Comparison of ENCODE assay signal across 21 mouse cellular contexts in genomic region chr9:33850993-33851392, GRCm38 (mm10).
DNase-seq lines count a peak whose midpoint lies in the region; ATAC-seq and TF ChIP-seq lines count a peak whose summit lies in the region.
"Had no signal": no experiment of that assay in that cellular context is flagged by ENCODE, and none has a peak within 500 bp of the region (broad histone marks: within the 10 kb centered on the region; RNA-seq: fewer than 3 reads in every experiment).

No protein-coding gene starts in this region.

- no peak overlapping the region for H3K4me3 ChIP-seq in embryonic facial prominence, embryonic 14.5 days (ENCODE audit: low read depth, low read length)
- H3K4me3 ChIP-seq in embryonic facial prominence, embryonic 10.5 days, result no peak overlapping the region
- no peak overlapping the region for H3K4me3 ChIP-seq in hindbrain, postnatal 0 days (ENCODE audit: low read length)
- no peak overlapping the region for H3K4me3 ChIP-seq in hindbrain, embryonic 11.5 days (ENCODE audit: low read depth, low read length)
- H3K4me3 ChIP-seq in lung, embryonic 16.5 days (ENCODE audit: low read length), result no peak overlapping the region
- H3K4me3 ChIP-seq: erythroblast, embryonic 14.5 days; forebrain, embryonic 15.5 days; hindbrain, embryonic 10.5 days; layer of hippocampus, adult 2 months; midbrain, embryonic 12.5 days; neural tube, embryonic 12.5 days had no signal

- no peaks in the 10 kb centered on the region for H3K27me3 ChIP-seq in embryonic facial prominence, embryonic 14.5 days (replicated peaks; ENCODE audit: control insufficient read depth, insufficient read depth, low read length)
- H3K27me3 ChIP-seq in embryonic facial prominence, embryonic 10.5 days (replicated peaks; ENCODE audit: low read depth, poor library complexity, severe bottlenecking), result no peaks in the 10 kb centered on the region
- no peaks in the 10 kb centered on the region for H3K27me3 ChIP-seq in hindbrain, postnatal 0 days (ENCODE audit: insufficient read depth, low read length)
- no peaks in the 10 kb centered on the region for H3K27me3 ChIP-seq in hindbrain, embryonic 11.5 days (ENCODE audit: control insufficient read depth, insufficient read depth, low read length)
- peaks cover 7% of the 10 kb centered on the region for H3K27me3 ChIP-seq in lung, embryonic 16.5 days (ENCODE audit: control insufficient read depth, insufficient read depth, low read depth, low read length)
- H3K27me3 ChIP-seq: forebrain, embryonic 15.5 days; midbrain, embryonic 12.5 days; neural tube, embryonic 12.5 days had no signal

- H3K27ac ChIP-seq in embryonic facial prominence, embryonic 14.5 days (replicated peaks; ENCODE audit: low read depth, low read length), result no peak overlapping the region
- no peak overlapping the region for H3K27ac ChIP-seq in embryonic facial prominence, embryonic 10.5 days (replicated peaks)
- H3K27ac ChIP-seq in hindbrain, postnatal 0 days, result no peak overlapping the region
- H3K27ac ChIP-seq in hindbrain, embryonic 11.5 days (ENCODE audit: low read depth, low read length), result no peak overlapping the region
- H3K27ac ChIP-seq in lung, embryonic 16.5 days (ENCODE audit: low read length), result no peak overlapping the region
- H3K27ac ChIP-seq: forebrain, embryonic 15.5 days; hindbrain, embryonic 10.5 days; layer of hippocampus, adult 2 months; liver, embryonic 14.5 days; midbrain, embryonic 12.5 days; neural tube, embryonic 12.5 days had no signal

- no peak overlapping the region for H3K4me2 ChIP-seq in embryonic facial prominence, embryonic 14.5 days (ENCODE audit: low read depth, low read length)
- H3K4me2 ChIP-seq in hindbrain, postnatal 0 days (ENCODE audit: low read depth, low read length), result no peak overlapping the region
- H3K4me2 ChIP-seq in hindbrain, embryonic 11.5 days (replicated peaks; ENCODE audit: low read depth, low read length), result no peak overlapping the region
- H3K4me2 ChIP-seq in lung, embryonic 16.5 days (ENCODE audit: low read depth, low read length), result no peak overlapping the region
- H3K4me2 ChIP-seq: forebrain, embryonic 15.5 days; midbrain, embryonic 12.5 days; neural tube, embryonic 12.5 days had no signal

- no peak overlapping the region for H3K9ac ChIP-seq in embryonic facial prominence, embryonic 14.5 days (ENCODE audit: low read depth, low read length)
- H3K9ac ChIP-seq in hindbrain, postnatal 0 days (replicated peaks; ENCODE audit: low read length), result no peak overlapping the region
- no peak overlapping the region for H3K9ac ChIP-seq in hindbrain, embryonic 11.5 days (ENCODE audit: low read depth, low read length)
- no peak overlapping the region for H3K9ac ChIP-seq in lung, embryonic 16.5 days (ENCODE audit: low read length)
- H3K9ac ChIP-seq: forebrain, embryonic 15.5 days; liver, embryonic 14.5 days; midbrain, embryonic 12.5 days; neural tube, embryonic 12.5 days had no signal

- no peak for TF ChIP-seq CTCF in hindbrain, postnatal 0 days (IDR thresholded peaks at IDR 0.05; ENCODE audit: low read depth)
- TF ChIP-seq CTCF in brain, embryonic 14.5 days (IDR thresholded peaks at IDR 0.05; ENCODE audit: borderline replicate concordance, extremely low read depth, insufficient read depth, insufficient read length), result no peak

- no peaks in the 10 kb centered on the region for H3K4me1 ChIP-seq in embryonic facial prominence, embryonic 14.5 days (ENCODE audit: control insufficient read depth, insufficient read depth, low read length)
- no peaks in the 10 kb centered on the region for H3K4me1 ChIP-seq in embryonic facial prominence, embryonic 10.5 days
- no peaks in the 10 kb centered on the region for H3K4me1 ChIP-seq in hindbrain, postnatal 0 days (ENCODE audit: insufficient read depth, low read length)
- no peaks in the 10 kb centered on the region for H3K4me1 ChIP-seq in hindbrain, embryonic 11.5 days (replicated peaks; ENCODE audit: control insufficient read depth, insufficient read depth, low read length)
- no peaks in the 10 kb centered on the region for H3K4me1 ChIP-seq in lung, embryonic 16.5 days (replicated peaks; ENCODE audit: control insufficient read depth, insufficient read depth, low read length)
- H3K4me1 ChIP-seq: hindbrain, embryonic 10.5 days; midbrain, embryonic 12.5 days; neural tube, embryonic 12.5 days had no signal

- DNase-seq in embryonic facial prominence, embryonic 14.5 days (ENCODE audit: low spot score), result peak; percentile 36
- no peak for DNase-seq in embryonic facial prominence, embryonic 10.5 days (ENCODE audit: low spot score)
- peak; percentile 19 for DNase-seq in hindbrain, postnatal 0 days (ENCODE audit: low spot score)
- no peak for DNase-seq in hindbrain, embryonic 11.5 days (ENCODE audit: low spot score)
- no peak for DNase-seq in lung, postnatal 25 days (ENCODE audit: low spot score)
- DNase-seq in brain, embryonic 14.5 days (ENCODE audit: low read depth), result peak; percentile 35
- DNase-seq: adrenal gland, postnatal 36 days; cerebellum, adult 8-10 months; gastrocnemius, postnatal 25 days; kidney, adult 9 months; layer of hippocampus, postnatal 36 days; thymus, postnatal 14 days had no signal

- no peaks in the 10 kb centered on the region for H3K36me3 ChIP-seq in embryonic facial prominence, embryonic 14.5 days (ENCODE audit: control insufficient read depth, insufficient read depth, low read length)
- H3K36me3 ChIP-seq in embryonic facial prominence, embryonic 10.5 days (replicated peaks), result no peaks in the 10 kb centered on the region
- H3K36me3 ChIP-seq in hindbrain, postnatal 0 days (ENCODE audit: insufficient read depth, low read length), result no peaks in the 10 kb centered on the region
- no peaks in the 10 kb centered on the region for H3K36me3 ChIP-seq in hindbrain, embryonic 11.5 days (ENCODE audit: control insufficient read depth, insufficient read depth, low read length)
- no peaks in the 10 kb centered on the region for H3K36me3 ChIP-seq in lung, embryonic 16.5 days (ENCODE audit: control insufficient read depth, insufficient read depth, low read length)
- H3K36me3 ChIP-seq: forebrain, embryonic 15.5 days; hindbrain, embryonic 10.5 days; midbrain, embryonic 12.5 days; neural tube, embryonic 12.5 days had no signal

- H3K9me3 ChIP-seq in embryonic facial prominence, embryonic 14.5 days (ENCODE audit: control insufficient read depth, low read length), result no peaks in the 10 kb centered on the region
- no peaks in the 10 kb centered on the region for H3K9me3 ChIP-seq in embryonic facial prominence, embryonic 10.5 days
- H3K9me3 ChIP-seq in hindbrain, postnatal 0 days (ENCODE audit: low read length), result no peaks in the 10 kb centered on the region
- no peaks in the 10 kb centered on the region for H3K9me3 ChIP-seq in hindbrain, embryonic 11.5 days (ENCODE audit: control insufficient read depth, low read length)
- H3K9me3 ChIP-seq in lung, embryonic 16.5 days (ENCODE audit: control insufficient read depth, low read length), result no peaks in the 10 kb centered on the region
- H3K9me3 ChIP-seq: forebrain, embryonic 15.5 days; hindbrain, embryonic 10.5 days; midbrain, embryonic 12.5 days; neural tube, embryonic 12.5 days had no signal

- TF ChIP-seq POLR2A in brain, embryonic 14.5 days (IDR thresholded peaks at IDR 0.05; ENCODE audit: borderline replicate concordance, extremely low read depth, insufficient read depth, insufficient read length, poor library complexity, severe bottlenecking), result no peak

- ATAC-seq in embryonic facial prominence, embryonic 14.5 days (ENCODE audit: low read depth), result no peak
- no peak for ATAC-seq in hindbrain, postnatal 0 days
- ATAC-seq in hindbrain, embryonic 11.5 days (ENCODE audit: low FRiP score), result no peak
- 0 out of 2 replicates have a peak, but pooled peaks have one; percentile 28 for ATAC-seq in lung, embryonic 16.5 days (ENCODE audit: low read depth)
- no peak for ATAC-seq in CD4-positive, CD25-positive, alpha-beta regulatory T cell, adult 4 months
- ATAC-seq: forebrain, embryonic 15.5 days had no signal

Comparison
In these comparisons a context has a peak if more than half of its experiments do, and no peak if none do; other contexts are left out.
1. DNase-seq: peak in embryonic facial prominence, embryonic 14.5 days (single experiment), hindbrain, postnatal 0 days (single experiment) and brain, embryonic 14.5 days (single experiment); none in embryonic facial prominence, embryonic 10.5 days (single experiment), hindbrain, embryonic 11.5 days (single experiment) and lung, postnatal 25 days (single experiment).